Mouse (Mus musculus) G1E (cell line): ENCODE results near the gene Aen. TPM values are rescaled to one million over a fixed set of nuclear protein-coding genes. Genes with fewer than 3 reads are reported as not detected.

Experiments used
- ATAC-seq: 2 replicates; pipeline ENCODE4 v1.8.0; 2016; ENCODE audit warnings: mild to moderate bottlenecking; ENCODE audit not compliant: insufficient number of reproducible peaks, poor library complexity, low FRiP score, severe bottlenecking; ENCODE audit errors: extremely low read depth
- DNase-seq: peaks from one replicate; pipeline ENCODE4 v3.0.0; 2012; ENCODE audit warnings: low spot score
- H3K27me3 ChIP-seq: 2 replicates; pipeline ENCODE4 v1.6.1; 2012; ENCODE audit warnings: mild to moderate bottlenecking, low read length, inconsistent platforms; ENCODE audit not compliant: insufficient read depth
- H3K36me3 ChIP-seq: replicated peaks from 2 replicates; pipeline ENCODE3; 2012; ENCODE audit warnings: mild to moderate bottlenecking, inconsistent platforms
- H3K4me1 ChIP-seq: 2 replicates; pipeline ENCODE4 v1.6.1; 2012; ENCODE audit warnings: low read depth, low read length, inconsistent platforms, mixed read lengths; ENCODE audit not compliant: insufficient read depth
- H3K4me3 ChIP-seq: 2 replicates; pipeline ENCODE4 v1.5.1; 2012; ENCODE audit warnings: low read depth, mild to moderate bottlenecking, inconsistent platforms, low read length, moderate library complexity, mixed read lengths
- H3K9me3 ChIP-seq: replicated peaks from 2 replicates; pipeline ENCODE4 v1.6.1; 2012; ENCODE audit warnings: inconsistent platforms
- CTCF ChIP-seq: IDR thresholded peaks from 2 replicates; pipeline ENCODE4 v1.5.1; 2012; ENCODE audit warnings: low read depth, low read length, inconsistent platforms, mixed read lengths
- GATA1 ChIP-seq: IDR thresholded peaks from 2 replicates; pipeline ENCODE4 v1.6.1; 2012; ENCODE audit warnings: borderline replicate concordance, low read length, inconsistent platforms, mixed read lengths
- GATA2 ChIP-seq: IDR thresholded peaks from 2 replicates; pipeline ENCODE4 v1.6.1; 2012; ENCODE audit warnings: low read depth, low read length, inconsistent platforms, borderline replicate concordance
- POLR2AphosphoS5 ChIP-seq: IDR thresholded peaks from 2 replicates; pipeline ENCODE4 v1.6.1; 2012; ENCODE audit warnings: low read depth, low read length, inconsistent platforms; ENCODE audit not compliant: insufficient replicate concordance
- TAL1 ChIP-seq: conservative IDR thresholded peaks from 2 replicates; pipeline ENCODE4 v1.6.1; 2012; ENCODE audit warnings: low read depth, low read length, inconsistent platforms, mixed read lengths
- polyA plus RNA-seq: library from polyadenylated mRNA; stranded (reverse); fragments of >175 nt; gene quantifications from 2 replicates; pipeline ENCODE4 v1.2.3, GENCODE M21; 2012
- total RNA-seq, 2 experiments: library from RNA; stranded (forward) in 1 of 2; stranded (reverse) in 1 of 2; fragments of 200-1000 nt in 1 of 2; fragments of >200 nt in 1 of 2; fragmentation: Nextera tagmentation in 1 of 2; gene quantifications; 2 replicates each; pipeline ENCODE4 v1.2.3; 2014 to 2017

Gene Aen
- total and polyA plus RNA-seq, 3 experiments: 18.7 to 116 (median 38.7) TPM

DNA sequence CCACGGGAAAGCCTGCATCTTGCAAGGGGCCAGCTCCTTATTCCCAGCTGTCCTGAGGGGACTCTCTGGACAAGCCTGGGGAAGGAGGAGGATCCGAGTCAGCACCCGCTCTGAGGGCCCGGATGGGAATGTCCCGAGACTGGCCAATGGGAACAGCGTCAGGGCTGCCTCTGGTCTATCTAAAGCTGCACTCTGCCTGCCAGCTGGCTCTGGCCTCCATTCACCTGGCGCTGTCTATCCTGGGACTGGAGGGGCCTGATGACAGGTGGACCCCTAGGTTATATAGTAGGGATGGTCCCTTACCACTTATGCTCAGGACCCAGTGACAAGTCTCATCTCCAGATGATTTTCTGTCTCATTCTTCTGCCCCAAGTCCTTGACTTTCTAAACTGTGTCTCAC is 29.1 kb downstream of the Aen start:
- H3K27me3 ChIP-seq: peaks cover 40% of the 10 kb centered on the region
- DNase-seq (no peak), ATAC-seq (no peak)
- no peaks in the 10 kb centered on the region for H3K9me3 ChIP-seq
- TF ChIP-seq CTCF (no peak), POLR2AphosphoS5 (no peak), GATA2 (no peak), GATA1 (no peak), TAL1 (no peak)
- H3K4me1 ChIP-seq: no peaks in the 10 kb centered on the region; the same call in 1 of the 2 replicates
- H3K36me3 ChIP-seq: peaks cover 2% of the 10 kb centered on the region
- H3K4me3 ChIP-seq: no peak overlapping the region

DNA sequence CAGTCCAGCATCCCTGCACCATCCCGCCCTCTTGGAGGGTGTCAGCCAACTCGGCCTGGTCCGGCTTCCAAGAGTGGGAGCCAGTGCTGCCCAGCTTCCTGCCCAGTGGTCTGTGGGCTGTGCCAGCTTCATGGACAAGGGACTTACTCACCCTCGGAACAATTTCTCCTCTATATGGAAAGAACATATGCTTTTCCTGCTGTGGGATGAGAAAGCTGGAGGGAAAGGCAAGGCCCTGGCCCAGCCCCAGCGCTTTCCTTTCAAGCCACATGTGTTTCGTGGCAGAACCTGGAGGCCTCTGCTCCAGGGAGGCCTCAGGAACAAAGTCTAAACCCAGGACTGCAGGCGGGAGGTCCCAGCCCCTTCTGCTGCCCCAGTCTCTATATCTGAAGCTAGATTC is 30.0 kb downstream of the Aen start:
- DNase-seq (no peak), ATAC-seq (no peak)
- H3K9me3 ChIP-seq: no peaks in the 10 kb centered on the region
- no peak overlapping the region for H3K4me3 ChIP-seq
- no peaks in the 10 kb centered on the region for H3K36me3 ChIP-seq
- TF ChIP-seq POLR2AphosphoS5 (no peak), GATA1 (no peak), GATA2 (no peak), CTCF (no peak), TAL1 (no peak)
- peaks cover 45% of the 10 kb centered on the region for H3K27me3 ChIP-seq
- H3K4me1 ChIP-seq: no peaks in the 10 kb centered on the region; the same call in 1 of the 2 replicates

DNA sequence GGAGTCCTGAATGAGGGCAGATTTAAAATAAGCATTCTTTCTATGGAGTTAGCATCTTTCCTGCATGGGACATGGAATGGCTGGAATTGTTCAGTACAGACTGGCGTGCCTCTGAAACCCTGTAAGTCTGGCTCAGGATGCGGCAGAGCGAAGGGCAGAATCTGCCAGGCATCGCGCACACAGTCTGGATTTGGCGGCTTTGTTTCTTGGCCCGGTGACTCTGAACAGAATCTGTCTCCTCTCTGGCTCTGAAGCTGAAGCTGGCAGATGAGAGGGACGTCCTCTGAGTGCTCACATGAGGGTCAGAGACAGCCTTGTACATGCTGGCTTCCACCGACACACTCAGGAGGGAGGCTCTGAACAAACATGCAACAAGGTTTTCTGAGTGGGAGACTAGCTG is 30.5 kb downstream of the Aen start:
- no peak overlapping the region for H3K4me3 ChIP-seq
- no peak for TF ChIP-seq POLR2AphosphoS5
- no peak for TF ChIP-seq TAL1
- H3K36me3 ChIP-seq: no peaks in the 10 kb centered on the region
- H3K27me3 ChIP-seq: peaks cover 49% of the 10 kb centered on the region
- H3K4me1 ChIP-seq: no peaks in the 10 kb centered on the region; the same call in 1 of the 2 replicates
- no peak for DNase-seq
- H3K9me3 ChIP-seq: no peaks in the 10 kb centered on the region
- no peak for ATAC-seq

DNA sequence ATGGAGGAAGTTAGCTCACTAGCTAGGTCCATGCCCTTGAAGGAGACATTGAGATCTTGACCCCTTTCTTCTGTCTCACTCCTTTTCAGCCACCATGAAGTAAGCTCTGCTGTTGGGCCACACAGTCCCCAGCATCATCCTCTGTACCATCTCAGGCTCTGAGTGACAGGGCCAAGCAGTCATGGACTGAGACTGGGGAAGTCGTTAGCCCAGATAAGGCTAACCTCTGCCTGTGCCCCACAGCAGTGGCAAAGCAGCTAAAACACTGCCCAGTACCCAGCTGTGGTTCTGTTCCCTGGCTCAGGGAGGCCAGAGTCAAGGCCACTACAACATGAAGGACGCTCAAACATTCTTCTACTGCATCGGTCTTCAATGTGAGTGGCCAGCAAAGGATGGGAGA is 31.6 kb downstream of the Aen start:
- no peak for ATAC-seq
- H3K9me3 ChIP-seq: no peaks in the 10 kb centered on the region
- H3K36me3 ChIP-seq: no peaks in the 10 kb centered on the region
- peaks cover 49% of the 10 kb centered on the region for H3K27me3 ChIP-seq
- no peak overlapping the region for H3K4me3 ChIP-seq
- no peak for DNase-seq
- TF ChIP-seq TAL1 (no peak), POLR2AphosphoS5 (no peak), CTCF (no peak), GATA1 (no peak), GATA2 (no peak)
- H3K4me1 ChIP-seq: no peaks in the 10 kb centered on the region

DNA sequence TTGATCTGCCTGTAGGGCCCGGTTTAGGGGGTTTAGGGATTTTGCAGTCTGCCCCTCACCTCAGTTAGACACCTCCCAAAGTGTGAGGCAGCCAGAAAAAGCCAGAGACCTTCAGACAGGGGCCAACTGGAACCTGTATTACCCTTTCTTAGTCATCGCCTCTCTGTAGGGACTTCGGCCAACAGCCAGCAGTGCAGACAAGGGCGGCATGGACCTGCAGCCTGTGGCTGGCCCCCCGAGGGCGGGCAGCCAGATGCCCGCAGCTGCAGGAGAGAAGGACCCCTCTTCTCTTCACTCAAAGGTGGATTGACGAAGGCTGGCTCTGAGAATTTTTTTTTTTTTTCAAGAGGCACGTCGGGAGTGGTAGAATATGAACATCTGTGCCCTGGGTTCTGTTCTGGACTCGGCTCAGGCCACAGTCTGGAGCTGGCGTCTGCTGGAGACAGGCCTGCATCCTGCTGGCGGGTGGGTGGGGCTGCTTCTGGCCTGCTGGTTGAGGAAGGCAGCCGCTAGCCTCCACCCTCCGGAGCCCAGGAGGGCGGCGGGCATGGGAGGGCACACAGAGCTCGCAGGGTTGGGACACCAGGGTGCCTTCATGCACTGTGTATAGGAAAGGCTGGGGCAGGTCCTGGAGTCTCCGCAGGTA is 43.4 kb downstream of the Aen start:
- DNase-seq: no peak
- Histone ChIP-seq H3K4me3 (no peak overlapping the region), H3K36me3 (no peaks in the 10 kb centered on the region), H3K9me3 (no peaks in the 10 kb centered on the region), H3K4me1 (no peaks in the 10 kb centered on the region), H3K27me3 (peaks cover 17% of the 10 kb centered on the region)
- no peak for TF ChIP-seq POLR2AphosphoS5
- TF ChIP-seq GATA1: no peak
- TF ChIP-seq TAL1: no peak
- no peak for TF ChIP-seq CTCF
- no peak for TF ChIP-seq GATA2
- no peak for ATAC-seq

DNA sequence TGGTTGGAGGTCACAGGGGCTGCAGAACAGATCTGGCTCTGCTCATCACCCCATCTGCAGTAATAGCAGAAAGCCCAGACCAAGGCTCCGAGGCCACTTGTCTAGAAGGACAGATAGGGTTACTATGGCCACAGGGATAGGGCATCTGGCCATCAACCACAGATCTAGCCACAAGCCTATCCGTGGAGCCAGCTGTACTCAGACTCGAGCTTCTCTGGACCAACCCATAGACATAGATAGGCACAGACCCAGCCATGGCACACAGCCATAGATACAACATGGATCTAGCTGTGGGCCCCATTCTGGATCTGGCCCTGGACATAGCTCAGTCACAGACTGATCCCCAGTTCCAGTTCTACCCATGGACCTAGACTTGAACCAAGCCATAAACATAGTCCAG is 45.3 kb downstream of the Aen start:
- no peak for TF ChIP-seq CTCF
- TF ChIP-seq GATA1: no peak
- TF ChIP-seq TAL1: no peak
- TF ChIP-seq POLR2AphosphoS5: no peak
- TF ChIP-seq GATA2: no peak
- DNase-seq: no peak
- H3K27me3 ChIP-seq: peaks cover 23% of the 10 kb centered on the region

More for the DNA sequence above, 45.3 kb downstream of the Aen start:
- no peaks in the 10 kb centered on the region for H3K9me3 ChIP-seq
- H3K36me3 ChIP-seq: no peaks in the 10 kb centered on the region
- no peak overlapping the region for H3K4me3 ChIP-seq
- no peak for ATAC-seq
- no peaks in the 10 kb centered on the region for H3K4me1 ChIP-seq
